Mouse (Mus musculus) CH12F3 (cell line): ENCODE data around the gene Fmo4.
"Not testable (repeated sequence)": the region's sequence is repeated elsewhere in the genome, so short reads cannot be mapped to it uniquely, and the experiment has no call there.

Experiments
- in situ Hi-C: fragments of 300-500 bp; cut with MboI; formaldehyde crosslinking; loops from 2 replicates; pipeline ENCODE4 v1.14.3; 2020; ENCODE audit warnings: low sequenced_read_pairs

The Fmo4 gene

GRCm38 (mm10) chr1:162796441-162796840 is 17.3 kb downstream of the Fmo4 start:
- in situ Hi-C loops: no loop called here

DNA sequence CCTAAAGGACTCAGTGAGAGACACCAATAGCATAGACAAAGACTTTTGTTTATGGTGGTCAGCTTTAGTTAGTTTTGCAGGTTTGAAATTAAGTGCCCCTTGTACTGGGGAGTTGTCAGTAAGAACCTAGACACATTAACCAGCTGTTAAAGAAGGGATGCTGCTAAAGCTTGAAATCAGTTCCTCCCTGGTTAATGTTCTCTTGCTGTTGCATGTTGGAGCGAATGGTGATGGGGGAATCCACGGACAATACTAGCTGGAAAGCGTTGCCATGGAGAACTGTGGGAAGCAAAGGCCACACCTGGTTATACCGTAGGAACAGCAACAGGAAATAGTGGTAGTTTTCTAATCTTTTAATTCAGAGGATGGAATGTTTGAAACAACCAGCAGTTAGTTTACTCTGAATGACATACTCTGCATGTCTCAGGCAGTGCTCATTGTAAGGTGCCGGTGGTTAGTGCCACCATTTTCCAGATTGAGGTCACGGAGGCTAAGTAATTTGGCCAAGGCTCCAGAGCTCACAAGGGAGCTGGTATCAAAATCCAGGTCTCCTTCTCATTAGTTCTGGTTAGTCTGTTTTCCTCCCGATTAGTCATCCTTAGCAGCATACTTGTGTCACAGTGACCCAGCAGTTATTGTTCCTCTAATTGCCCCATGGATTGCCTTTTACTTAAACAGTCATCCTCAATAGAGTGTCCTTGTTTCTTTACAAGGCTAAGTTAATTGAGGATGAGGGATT is 21.3 kb downstream of the Fmo4 start:
- in situ Hi-C loops: no loop called here

DNA sequence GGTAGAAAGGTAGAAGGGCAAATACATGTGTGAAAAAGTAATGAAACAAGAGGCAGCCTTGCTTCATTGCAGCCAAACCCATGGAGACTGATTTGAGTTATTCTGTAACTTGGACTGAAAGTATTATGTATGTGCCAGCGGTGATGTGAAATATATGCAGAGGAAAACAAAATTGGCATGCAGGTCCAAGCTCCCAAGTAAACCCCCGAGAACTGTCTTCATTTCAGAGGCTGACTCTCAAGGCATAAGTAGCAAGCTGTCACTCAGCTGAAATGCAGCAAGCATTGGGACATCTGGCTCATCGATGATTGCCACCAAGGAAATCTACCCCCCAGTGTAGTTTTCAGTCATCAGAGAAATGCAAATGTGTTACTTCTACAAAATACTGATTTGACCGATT is 28.6 kb downstream of the Fmo4 start:
- in situ Hi-C loops: no loop called here

DNA sequence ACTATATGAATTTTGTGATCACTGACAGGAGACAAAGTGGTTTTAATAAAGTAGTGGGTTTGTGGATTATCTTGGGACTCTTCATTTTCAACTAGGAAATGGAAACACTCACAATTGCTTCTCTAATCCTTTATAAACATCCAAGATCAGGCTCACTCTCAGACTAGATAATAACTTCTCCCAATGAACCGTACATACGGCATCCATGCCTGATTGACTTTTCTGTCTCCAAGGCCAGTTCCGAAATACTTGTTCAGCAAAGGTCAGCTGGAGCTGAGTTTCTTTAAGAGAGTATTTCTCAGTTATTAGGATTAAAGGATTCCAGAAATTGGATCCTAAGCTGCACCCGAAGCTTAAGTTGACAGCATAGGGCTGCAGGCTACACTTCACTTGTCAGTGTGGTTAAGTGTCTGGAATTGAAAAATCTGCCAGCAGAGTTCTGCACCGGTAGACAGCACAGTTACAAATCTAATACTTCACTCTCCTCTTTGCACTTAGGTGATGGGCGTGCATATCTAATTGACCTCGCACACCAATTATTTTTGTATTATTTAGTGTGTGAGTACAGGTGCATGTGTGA is 30.0 kb downstream of the Fmo4 start:
- in situ Hi-C loops: no loop called here

- in situ Hi-C loops: not testable (repeated sequence)
Measured at GRCm38 (mm10) chr1:162781035-162781434, 32.7 kb downstream of the Fmo4 start.

GRCm38 (mm10) chr1:162777943-162778538 is 35.7 kb downstream of the Fmo4 start:
- in situ Hi-C loops: no loop called here

DNA sequence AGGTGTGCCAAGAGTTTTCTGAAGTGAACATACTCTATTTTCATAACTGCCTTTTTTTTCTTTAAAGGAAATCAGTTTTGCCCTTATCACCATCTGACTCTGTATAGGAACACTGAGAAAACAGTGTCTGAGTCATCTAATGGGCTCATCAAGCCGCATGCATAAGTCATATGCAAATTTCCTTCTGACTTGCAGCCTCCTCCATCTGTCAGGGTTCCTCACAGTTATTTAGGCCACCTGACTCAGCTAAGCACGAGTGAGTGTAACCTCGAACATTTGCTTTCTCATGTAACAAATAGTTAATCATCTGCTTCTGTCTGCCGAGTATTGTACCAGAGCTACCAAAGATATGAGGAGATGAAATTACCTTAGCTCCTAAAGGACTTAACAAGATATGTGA is 40.1 kb downstream of the Fmo4 start:
- in situ Hi-C loops: no loop called here

DNA sequence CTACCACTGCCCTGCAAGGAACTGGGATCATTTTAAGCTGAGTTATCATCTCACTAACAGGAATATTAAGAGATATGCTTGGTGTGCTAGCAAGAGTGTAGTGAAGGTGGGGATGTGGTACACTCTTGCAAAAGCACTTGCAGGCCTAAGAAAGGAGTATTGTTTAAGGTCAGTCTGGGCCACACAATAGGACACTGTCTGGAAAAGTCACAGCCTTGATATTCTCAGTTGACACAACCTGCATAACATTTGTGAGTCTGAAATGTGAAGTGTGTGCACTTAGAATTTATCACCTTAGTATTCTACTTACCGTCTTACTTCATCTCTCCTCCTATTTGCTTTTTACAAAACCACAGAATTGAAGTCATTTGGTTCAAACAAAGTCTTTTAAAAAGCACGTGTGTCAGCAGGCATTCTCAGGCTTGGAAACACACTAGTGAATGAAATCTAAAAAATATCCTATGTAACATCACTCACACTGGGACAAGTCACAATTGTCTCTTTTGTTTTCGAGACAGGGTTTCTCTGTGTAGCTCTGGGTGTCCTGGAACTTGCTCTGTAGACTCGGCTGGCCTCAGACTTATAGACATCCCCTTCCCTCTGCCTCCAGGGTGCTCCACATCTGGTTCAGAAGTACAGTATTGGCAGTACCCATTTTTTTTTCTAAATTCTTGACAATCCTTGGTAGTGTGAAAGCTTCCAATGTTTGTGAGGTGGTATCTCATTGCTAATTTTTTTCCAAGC is 42.0 kb downstream of the Fmo4 start:
- in situ Hi-C loops: no loop called here

DNA sequence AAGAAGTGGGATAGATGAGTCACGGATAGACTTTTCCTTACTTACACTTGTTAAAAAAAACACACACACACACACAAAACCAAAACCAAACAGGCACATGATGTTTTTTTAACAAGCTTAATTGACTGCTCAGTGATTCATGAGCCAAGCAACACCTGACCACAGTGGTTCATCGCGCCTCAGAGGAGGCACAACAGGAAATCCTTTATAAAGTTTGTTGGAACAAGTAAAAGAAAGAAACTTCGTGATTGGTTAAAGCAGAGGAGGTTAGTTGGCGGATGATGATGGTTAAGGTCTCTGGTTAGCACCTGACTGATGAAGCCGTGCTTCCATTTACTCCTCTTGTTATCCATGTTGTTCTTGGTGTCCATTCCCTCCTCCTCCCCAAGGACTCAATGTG is 61.8 kb downstream of the Fmo4 start:
- in situ Hi-C loops: no loop called here

DNA sequence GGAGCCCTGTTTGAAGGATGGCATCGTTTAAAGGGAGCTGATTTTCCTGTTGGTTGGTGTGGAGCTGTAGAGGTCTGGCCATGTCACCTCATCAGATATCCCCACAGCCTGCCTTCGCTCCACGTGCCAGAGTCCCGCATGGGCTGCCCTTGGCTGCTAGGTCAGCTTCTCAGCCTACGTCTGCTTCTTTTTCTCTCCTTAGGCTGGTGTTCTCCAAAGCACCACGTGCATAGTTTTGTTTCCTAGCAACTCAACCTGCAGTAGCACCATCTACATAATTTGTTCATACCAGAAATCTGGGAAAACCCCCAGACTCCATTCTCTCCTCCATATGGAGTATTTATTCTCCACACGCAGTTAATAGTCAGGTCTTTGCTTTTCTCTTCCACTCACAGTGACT is 64.2 kb downstream of the Fmo4 start:
- in situ Hi-C loops: no loop called here

- in situ Hi-C loops: no loop called here
Measured at GRCm38 (mm10) chr1:162748761-162749160, 65.0 kb downstream of the Fmo4 start.
